Mouse (Mus musculus): ENCODE results near the gene Gm13199.

Gm13199 gene

DNA sequence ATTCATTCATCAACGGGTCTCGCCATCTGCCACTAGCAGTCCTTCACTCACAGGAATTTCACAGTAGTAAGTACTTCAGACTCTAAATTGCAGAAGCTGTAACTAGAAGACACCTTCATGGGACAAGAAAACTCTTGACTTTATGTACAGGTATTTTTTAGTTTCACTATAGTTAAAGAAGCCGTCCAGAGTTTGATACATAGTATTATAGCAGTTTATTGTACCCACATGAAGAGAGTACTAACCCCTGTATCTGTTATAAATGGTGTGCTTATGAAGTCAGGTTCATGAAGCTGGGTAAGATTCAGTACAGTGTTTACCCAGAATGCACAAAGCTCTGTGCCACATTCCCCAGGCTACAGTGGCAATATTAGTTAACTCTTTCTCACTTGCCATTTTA lies at the start of gene Gm13199:
Gene Gm13199 (minus strand): TSS at position 101 of the 400 bp plus-strand sequence.
- no peak for DNase-seq

DNA sequence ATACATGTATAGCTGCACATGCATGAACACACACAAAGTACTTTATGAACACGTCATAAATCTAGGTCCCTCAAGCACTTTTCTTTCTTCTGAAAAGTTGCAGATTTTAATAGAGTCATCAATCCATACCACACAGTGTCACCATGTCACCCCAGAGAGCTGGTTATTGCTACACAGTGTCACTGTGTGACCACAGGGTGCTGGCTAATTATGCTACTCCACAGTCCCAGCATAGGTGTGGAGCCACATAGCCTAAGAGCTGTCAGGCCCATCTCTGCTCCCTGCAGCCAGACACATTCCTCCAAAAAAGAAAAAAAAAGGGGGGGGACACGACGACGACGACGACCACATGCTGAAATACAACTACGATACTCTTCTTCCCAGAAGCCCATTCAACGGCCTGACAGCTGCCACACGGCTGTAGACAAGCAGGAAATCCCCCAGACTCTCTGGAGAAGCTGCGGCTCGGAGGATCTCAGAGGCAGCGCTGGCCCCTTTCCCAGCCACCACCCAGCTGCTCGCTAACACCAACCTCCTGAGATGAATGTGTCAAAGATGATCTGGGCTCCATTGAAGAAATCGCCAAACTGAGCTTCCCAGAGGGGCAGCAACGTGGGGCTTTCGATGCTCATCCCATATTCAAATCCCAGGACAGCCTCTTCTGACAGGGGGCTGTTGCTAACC lies 48.7 kb upstream of the Gm13199 start:
- peak; percentile 4 for DNase-seq

DNA sequence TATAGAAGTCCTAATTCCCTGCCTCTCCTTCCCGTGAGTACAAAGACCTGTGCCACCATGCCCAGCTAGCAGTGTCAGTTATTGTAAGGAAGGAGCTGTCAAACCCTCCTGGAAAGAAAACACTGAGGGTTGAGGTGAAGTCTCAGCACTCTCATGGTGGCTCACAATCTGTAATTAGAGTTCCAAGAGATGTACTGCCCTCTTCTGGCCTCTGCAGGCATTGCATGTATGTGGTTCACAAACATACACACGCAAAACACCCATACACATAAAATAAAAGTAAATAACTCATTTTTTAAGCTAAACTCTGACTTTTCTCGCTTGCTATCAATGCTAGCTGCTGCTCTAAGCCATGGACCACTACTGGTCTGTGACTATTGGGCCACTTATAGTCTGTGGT lies 43.9 kb upstream of the Gm13199 start:
- DNase-seq = peak; percentile 62

DNA sequence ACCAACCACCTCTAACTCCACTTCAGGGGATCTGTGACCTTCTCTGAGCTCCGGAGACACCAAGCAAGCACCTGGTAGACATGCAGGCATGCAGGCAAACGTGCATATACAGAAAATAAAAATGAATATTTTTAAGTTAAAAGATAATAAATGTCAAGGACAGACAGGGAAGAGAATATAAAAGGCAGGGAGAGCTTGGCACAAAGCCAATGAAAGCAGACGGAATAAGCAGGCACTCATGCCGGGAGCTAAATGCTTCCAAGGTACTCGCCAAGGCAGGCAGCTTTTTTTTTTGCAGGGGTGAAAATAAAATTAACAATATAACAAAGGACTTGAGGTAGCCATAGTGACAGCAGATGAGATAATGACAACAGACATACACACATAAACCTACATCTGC lies 43.4 kb upstream of the Gm13199 start:
- no peak for DNase-seq

DNA sequence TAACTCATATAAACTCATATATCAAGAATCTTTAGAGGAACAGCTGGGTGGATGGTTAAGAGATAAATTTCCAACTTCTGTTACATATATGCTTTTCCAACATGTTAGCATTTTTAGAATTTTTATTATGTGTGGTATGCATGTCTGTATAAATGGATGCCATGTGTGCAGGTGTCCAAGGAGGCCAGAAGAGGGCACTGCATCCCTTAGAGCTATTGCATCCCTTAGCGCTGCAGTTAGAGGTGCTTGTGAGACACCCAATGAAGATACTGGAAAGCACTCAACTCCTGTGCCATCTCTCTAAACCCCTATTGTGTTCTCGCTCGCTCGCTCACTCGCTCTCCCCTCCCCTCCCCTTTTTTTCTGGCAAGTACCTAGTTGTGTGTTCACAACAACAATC lies 37.4 kb upstream of the Gm13199 start:
- peak; percentile 59 for DNase-seq

- DNase-seq = peak; percentile 99
Observed at GRCm38 (mm10) chr2:5894843-5895570, 32.3 kb upstream of the Gm13199 start, which contains the start of gene Sec61a2. Sec61a2 (minus strand) TSS chr2:5895432.

GRCm38 (mm10) chr2:5894296-5894695 lies 31.6 kb upstream of the Gm13199 start:
- peak; percentile 22 for DNase-seq

DNA sequence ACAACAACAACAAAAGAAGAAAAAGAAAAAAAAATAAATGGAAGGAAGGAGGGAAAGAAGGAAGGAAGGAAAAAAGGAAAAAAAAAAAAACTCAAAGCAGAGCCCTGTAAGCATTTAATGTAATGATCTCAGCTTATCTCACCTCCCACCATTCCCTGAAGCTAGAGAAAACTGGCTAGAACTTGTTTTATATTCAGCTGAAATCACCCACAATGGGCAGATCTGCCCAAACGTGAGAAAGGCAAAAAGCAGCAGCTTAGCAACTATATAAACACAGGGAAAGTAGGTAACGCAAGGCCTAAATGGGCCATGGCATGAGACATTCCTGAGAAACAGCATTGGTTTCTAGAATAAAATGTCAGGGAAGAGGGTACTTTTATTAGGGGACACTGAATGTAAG lies 26.7 kb upstream of the Gm13199 start:
- DNase-seq = no peak

DNA sequence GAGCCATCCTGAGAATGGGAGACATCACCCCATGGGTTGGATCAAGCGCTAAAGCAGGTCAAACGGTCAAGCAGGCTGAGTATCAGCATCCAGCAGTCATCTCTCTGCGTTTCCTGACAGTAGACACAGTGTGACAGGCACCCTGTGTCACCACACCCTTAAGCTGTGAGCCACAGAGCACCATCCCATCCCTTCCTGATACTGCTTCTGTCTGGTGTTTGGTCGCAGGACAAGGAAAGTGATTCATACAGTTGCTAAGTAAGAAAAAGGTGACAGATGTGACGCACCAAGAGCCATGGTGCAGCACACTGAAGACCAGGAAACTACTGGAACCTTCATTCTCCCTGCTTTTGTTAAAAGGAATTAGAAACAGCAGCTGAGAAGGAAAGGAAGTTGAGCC lies 26.1 kb upstream of the Gm13199 start:
- DNase-seq = no peak

DNA sequence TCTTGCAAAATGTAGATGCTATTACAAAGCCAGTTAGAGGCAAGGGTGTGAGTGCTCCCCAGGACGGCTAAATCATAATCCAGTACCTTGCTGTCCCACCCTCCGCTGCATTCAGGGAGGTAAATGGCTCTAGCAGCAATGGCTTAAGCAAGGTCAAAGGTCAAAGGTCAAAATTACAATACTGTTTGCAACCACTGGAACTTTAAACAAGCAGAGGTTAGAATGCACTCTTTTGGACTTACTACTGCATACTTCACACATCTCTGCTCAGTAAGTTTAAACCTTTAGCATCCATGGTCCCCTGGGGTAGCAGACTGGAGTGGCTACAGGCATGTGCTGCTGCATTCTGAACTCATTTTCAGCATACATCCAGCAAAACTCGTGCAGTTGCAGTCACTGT lies 14.7 kb upstream of the Gm13199 start:
- no peak for DNase-seq

DNA sequence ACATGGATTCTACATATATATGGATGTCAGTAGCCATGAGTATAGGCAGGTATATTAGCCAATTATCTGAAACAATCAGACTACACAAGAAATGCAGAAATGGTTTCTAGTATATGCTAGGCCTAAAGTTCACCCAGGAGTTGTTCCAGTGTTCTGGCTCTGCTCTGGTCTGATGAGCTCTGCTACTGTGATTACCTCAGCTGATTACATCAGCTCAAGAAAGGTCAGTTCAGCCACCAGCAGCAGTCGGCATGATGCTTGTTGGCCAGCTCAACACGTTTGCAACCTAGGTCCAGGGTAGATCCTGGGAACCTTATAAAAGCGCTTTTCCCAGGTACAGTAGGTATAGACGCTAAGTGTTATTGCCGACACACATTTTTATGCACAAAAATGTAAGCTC lies 7.0 kb upstream of the Gm13199 start:
- no peak for DNase-seq

DNA sequence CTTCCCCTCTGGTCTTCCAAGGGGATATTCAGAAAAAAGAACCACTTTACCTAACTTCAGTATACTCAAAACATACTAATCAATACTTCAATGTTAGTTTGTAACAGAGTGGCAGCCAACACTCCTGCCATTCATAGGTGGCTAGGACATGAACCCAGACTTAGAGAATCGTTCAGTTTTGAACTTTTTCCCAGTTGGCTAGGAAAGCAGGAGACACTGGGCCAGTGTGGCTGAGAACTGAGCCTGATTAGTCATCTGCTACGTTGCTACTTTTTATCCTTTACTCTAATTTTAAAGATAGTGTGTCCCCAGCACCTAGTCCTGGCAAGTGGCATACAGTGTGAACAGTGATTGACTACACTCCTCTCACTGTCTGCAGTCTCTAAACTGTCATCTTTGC lies 4.9 kb upstream of the Gm13199 start:
- no peak for DNase-seq

GRCm38 (mm10) chr2:5851866-5852265 lies 10.9 kb downstream of the Gm13199 start:
- DNase-seq = no peak

GRCm38 (mm10) chr2:5851116-5851515 lies 11.6 kb downstream of the Gm13199 start:
- DNase-seq = no peak

DNA sequence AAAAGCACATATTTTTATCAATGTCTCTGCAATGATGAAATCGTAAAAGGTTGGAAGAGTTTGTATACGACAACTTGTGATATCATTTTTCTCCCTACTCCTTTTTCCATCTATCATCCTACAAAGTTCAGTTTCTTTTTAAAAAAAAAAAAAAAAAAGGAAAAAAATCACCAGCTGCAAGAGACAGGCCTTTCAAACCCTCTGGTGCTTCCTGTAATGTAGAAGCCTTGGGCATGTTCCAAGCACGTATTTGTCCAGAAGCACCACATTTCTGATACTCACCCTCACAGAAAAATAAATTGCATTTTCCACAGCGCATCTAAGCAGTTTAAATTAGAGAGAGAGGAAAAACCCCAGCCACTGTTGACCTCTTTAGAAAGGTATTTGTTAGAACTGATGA lies 16.9 kb downstream of the Gm13199 start:
- no peak for DNase-seq

DNA sequence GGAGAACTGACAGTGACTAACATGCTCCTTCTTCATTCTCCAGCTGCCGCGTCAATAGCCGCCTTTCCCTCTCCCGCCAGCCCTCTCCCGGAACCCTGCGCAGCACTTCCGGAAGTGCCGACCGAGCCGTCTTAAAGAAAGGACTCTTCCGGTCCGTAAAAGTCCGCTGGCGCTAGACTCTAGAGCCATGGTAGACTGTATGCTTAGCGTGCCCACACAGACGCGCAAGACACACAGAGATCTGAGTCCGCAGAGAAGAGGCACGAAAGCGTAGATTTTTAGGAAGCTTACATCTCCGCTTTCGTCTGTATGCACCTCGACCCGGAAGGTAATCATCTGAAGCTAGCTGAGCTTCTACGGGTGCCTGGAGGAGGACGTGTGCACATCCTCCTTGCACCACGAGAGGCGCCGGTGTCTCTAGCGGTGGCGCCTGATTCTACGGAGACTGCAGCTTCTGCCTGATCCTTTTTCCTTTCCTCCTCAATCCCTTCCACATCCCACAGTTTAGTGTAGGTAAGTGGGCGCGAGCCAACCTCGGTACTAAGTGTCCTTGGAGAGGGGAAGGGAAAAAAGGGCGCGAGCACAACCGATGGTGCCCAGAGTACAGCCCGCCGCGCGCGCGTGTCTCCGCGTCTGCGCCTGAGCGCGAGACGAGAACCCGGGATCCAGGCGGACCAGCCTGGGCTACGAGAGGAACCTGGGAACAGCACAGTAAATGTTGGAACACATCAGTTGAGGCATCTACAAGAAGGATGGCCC lies 17.7 kb downstream of the Gm13199 start, which contains the start of the genes Nudt5 and Cdc123:
Gene Nudt5 (plus strand): TSS at position 147 of the 759 bp plus-strand sequence.
Gene Cdc123 (minus strand): TSS at position 292 of the 759 bp plus-strand sequence.
- peak; percentile 96 for DNase-seq

DNA sequence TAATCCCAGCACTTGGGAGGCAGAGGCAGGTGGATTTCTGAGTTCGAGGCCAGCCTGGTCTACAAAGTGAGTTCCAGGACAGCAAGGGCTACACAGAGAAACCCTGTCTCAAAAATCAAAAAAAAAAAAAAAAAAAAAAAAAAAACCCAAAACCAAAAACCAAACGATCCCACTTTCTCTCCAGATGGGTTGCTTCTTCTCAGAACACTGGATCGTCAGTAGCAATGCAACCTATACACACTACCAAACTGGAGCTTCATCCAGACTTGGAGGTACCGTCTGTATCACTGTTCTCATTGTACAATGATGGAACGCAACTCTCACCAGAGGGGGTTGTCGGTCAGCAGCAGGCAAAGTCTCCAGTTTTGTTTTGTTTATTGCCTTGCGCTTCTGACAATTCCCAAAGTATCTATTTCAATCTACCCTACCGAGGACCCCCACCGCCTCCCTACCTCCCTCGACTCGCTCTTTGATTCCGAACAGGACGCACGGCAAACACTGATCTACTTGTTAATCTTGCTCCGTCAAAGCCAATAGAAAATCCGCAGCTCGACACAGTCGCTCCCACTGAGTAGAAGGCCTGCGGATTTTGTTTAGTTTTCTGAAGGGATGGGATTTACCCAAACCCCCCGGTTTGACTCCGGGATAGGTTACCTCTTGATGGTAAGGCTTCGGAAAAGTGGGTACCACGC lies 18.4 kb downstream of the Gm13199 start:
- no peak for DNase-seq

DNA sequence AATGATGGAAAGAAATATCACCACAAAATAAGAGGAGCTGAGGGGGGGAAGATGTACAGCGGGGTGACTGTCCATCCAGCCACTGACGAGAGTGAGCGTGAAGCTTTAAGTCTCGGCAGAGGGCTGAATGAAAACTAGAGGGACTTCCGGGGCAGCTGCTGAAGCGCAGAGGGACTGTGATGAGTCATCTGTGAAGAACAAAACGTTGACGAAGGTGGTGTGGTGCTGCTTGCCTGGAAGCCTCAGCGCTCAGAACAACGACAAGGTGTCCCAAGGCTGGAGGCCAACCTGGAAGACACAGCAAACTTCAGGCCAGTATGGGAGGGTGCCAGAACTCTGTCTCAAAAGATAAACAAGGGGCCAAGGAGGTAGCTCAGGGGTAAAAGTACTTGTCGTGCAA lies 21.9 kb downstream of the Gm13199 start:
- no peak for DNase-seq

DNA sequence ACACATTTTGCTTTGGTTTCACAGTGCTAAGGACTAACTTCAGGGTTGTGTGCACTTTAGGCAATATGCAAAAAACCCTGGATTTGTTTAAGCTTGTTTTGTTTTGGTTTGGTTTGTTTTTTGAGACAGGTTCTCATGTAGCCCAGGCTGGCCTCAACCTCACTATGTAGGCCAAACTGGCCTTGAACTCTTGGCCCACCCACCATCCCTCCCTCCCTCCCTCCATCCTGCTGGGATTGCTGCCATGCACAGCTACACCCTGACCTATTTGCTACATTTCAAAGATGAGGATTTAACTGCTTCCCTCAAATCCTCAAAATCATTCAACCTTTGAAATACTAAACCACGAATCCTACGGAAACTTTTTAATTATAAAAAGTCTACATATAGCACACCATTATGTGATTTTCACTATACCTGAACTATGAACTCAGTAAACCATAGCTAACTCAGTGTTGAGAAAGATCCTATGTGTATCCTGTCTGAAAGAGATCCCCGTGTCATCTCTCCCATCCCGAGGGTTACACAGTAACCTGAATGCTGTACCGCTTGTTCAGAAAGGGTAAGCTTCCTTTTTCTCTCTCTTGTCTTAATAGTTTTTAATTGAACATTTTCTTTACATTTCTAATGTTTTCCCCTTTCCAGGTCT lies 37.3 kb downstream of the Gm13199 start:
- no peak for DNase-seq

- no peak for DNase-seq
Observed at GRCm38 (mm10) chr2:5824685-5825084, 38.0 kb downstream of the Gm13199 start.

DNA sequence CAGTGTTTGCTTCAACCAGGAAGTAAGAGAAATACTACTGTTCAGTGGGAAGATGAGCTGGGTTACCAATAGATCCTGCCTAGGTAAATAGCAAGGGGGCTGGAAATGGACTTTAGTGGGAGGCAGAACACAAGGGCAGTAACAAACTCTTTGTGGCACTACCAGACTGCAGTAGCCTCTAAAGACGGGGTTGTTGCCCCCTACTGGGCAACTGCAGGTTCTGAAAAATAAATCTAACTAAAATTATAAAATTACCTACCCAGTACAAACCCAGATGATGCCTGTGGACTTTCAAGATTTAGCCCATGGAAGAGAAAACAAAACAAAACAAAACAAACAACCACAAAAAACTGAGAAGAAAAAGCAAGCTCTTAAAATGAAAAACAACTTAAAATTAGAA lies 38.5 kb downstream of the Gm13199 start:
- DNase-seq = peak; percentile 38

DNA sequence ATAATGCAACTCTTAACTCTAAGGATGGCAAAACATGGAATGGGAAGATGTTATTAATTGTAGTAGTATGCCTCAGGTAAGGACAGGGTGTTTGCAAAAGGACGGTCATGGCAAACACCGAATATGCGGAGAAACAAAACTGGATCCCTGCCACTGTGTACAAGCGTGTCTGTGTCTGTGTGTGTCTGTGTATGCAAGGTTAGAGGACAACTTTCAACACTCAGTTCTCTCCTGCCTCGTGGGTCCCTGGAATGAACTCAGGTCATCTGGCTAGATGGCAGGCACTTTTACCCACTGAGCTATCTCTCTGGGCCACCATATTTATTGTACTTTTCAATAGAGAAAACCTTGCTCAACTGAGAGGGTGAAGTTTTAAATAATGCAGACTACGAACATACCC lies 40.3 kb downstream of the Gm13199 start:
- DNase-seq = no peak

Measured in embryo, embryonic 11 days (tissue).